Mouse (Mus musculus) ES-E14 (cell line): ENCODE data around the gene Clptm1.

ENCODE experiments used
- CHD2 ChIP-seq: IDR thresholded peaks from 2 replicates; pipeline ENCODE4 v1.6.1; 2014; ENCODE audit warnings: mild to moderate bottlenecking, low read depth, low read length, inconsistent platforms
- HCFC1 ChIP-seq: IDR thresholded peaks from 2 replicates; pipeline ENCODE4 v1.6.1; 2012; ENCODE audit warnings: low read length, inconsistent platforms, borderline replicate concordance; ENCODE audit not compliant: insufficient read depth
- MAFK ChIP-seq: IDR thresholded peaks from 2 replicates; pipeline ENCODE4 v1.6.1; 2014; ENCODE audit warnings: mild to moderate bottlenecking, low read depth, low read length, inconsistent platforms; ENCODE audit not compliant: insufficient read depth
- ZC3H11A ChIP-seq: IDR thresholded peaks from 2 replicates; pipeline ENCODE4 v1.6.1; 2012; ENCODE audit warnings: low read depth, mild to moderate bottlenecking, inconsistent platforms, low read length, borderline replicate concordance
- ZNF384 ChIP-seq: IDR thresholded peaks from 2 replicates; pipeline ENCODE4 v1.6.1; 2012; ENCODE audit warnings: low read depth, low read length, inconsistent platforms

- no peak for TF ChIP-seq ZC3H11A
- no peak for TF ChIP-seq ZNF384
- TF ChIP-seq HCFC1, result no peak
- TF ChIP-seq CHD2, result no peak
- TF ChIP-seq MAFK, result no peak
Measured at GRCm38 (mm10) chr7:19704475-19704874, 39.6 kb upstream of the Clptm1 start.
